Mouse (Mus musculus) spleen, postnatal 14 days (tissue): ENCODE results near the gene Cabp4.

Experiments used
- DNase-seq, 2 experiments: peaks; one replicate each; pipeline ENCODE4 v3.0.0; 2021 to 2022; ENCODE audit warnings: low spot score in 2 of 2

Gene Cabp4

DNA sequence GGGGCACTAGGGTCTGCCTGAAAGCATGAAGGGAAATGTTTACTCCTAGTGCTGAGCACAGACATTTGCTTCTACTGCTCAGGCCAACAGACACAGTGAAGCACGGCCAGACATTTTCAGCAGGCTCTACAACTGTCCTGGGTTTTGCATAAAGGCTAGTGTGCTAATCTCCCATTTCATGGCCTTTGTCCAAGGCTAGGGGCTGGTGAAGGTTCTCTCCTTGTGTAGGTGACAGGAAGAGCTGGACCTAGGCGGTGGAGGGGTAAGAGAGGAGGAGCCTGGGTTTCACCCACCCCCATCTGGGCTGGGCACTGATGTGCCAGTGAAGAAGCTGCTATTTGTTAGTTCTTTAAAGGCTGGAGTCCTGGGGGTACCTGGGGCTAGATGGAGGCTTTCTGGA lies 20.9 kb upstream of the Cabp4 start:
- DNase-seq: no peak

DNA sequence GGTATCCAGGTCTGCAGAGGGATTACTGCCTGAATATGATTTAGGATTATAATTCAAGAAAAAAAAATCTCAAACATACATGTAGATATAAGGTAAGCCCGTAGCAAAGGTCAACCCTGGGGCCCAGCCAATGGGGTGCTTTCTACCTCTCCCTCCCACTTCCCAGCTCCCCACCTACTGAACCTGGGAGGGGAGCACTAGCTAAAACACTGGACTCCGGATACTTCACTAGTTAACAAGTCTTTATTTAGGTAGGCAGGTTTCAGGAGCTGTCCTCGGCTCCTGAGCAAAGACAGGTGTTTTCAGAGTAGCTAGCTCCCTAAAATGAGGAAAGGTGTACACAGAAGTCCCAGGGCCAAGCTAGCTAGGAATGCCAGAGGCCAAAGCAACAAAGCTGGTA lies 20.3 kb upstream of the Cabp4 start:
- no peak for DNase-seq

DNA sequence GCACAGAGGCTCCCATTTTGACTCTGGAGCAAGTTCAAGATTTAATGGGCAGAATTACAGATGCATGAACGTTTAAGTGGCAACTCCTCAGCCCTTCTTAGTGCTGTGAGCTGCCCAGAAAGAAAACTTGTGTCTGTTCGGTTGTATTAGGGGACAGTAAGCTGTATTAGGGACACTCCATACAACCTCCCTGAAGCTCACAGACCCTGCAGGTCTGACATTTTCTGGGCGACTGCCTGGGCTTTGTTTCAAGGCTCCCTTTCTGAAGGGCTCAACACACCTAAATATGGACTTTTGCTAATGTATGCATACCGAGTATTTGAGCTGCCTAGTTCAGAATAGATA lies 19.7 kb upstream of the Cabp4 start:
- DNase-seq: no peak

DNA sequence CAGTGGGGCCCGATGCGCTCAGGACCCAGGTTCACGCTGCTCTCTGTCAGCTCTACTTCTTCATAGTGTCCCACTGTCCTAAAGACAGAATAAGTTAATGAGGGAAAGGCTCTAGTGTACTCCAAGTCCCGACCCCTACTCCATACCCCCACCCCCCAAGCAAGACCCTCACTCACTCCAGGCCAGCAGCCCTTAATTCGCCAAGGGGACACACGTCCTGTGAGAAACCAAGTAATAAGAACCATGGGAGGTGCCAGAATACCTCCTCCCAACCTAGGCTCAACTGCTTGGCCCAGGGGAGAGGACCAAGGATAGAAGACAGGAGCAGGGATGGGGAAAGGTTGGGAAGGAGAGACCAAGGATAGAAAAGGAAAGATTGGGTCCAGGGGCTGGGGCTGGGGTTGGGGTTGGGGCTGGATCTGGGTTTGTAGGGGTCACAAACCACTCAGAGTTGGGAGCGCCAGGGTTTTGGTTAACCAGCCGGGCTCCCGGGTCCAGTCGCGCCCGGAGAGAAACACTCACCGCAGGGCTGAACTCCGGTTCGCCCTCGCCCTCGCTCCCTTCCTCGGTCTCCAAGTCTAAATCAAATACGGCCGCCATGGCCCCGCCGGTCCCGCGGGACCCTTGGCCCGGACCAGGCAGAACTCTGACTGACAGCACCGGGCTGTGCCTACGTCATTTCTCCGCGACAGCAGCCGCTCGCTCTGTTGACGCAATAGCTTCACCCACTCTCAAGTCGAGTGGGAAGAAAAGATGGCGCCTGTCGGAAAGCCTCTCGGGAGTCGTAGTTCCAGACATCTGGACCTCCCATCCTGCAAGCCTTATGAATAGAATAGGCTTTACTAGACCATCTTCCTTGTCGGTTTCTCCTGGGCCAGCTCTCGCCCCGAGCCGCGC lies 19.1 kb upstream of the Cabp4 start, which contains the start of gene Rps6kb2:
Gene Rps6kb2 (minus strand): TSS at position 709 of the 897 bp plus-strand sequence.
- peak; percentile 89 to 94 for DNase-seq

DNA sequence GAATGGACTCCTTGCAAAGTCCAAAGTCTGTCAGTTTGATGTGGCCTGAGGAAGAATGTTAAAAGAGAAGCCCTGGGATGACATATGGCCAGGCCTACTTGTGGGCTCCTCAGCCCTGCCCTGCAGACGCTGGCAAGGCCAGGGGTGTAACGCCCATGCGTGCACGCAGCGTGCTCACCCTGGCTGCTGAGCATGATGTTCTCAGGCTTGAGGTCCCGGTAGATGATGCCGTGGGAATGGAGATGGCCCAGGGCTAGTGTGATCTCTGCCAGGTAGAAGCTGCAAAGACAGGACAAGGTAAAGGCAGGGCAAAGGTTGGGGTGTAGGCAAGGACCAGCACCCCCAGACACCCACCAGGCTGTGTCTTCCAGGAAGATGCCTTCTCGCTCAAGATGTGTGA lies 15.2 kb upstream of the Cabp4 start:
- DNase-seq: no peak

DNA sequence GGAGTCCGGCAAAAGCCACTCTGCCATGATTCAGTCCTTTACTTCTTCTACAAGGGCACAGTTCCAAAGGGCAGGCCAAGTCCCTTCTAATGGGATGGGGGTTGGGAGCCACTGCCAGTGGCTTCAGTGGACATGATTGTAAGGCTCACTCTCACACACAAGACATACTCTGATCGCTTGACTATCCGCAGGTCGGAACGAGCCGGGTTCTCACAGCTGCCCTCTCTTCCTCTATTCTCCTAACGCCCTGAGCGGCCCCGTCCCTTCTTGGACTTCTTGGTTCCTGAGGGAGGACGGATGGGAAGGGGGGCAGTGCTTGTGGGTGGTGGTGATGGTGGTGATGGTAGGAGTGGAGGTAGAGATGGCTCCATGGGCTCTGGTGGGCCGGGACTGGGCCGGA lies 12.9 kb upstream of the Cabp4 start:
- no peak for DNase-seq

DNA sequence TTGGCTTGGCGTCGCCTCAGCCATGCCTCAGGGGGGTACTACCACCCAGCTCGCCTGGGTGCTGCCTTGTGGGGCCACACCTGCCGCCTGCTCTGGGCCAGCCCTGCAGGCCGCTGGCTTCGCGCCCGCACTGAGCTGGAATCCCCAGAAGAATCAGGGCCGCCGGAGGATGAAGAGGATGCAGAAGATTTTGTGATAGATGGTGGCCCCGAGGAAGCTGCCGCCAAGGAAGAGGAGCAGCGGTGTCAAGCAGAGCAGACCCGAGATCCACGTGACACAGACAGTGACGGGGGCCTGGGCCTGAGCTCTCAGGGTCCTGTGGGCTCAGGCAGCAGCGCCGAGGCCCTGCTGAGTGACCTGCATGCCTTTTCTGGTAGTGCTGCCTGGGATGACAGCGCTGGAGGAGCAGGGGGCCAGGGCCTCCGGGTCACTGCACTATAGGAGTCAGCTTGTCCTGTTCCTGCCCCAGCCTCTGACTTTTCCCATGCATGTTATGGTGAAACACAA lies 12.3 kb upstream of the Cabp4 start:
- DNase-seq: no peak

DNA sequence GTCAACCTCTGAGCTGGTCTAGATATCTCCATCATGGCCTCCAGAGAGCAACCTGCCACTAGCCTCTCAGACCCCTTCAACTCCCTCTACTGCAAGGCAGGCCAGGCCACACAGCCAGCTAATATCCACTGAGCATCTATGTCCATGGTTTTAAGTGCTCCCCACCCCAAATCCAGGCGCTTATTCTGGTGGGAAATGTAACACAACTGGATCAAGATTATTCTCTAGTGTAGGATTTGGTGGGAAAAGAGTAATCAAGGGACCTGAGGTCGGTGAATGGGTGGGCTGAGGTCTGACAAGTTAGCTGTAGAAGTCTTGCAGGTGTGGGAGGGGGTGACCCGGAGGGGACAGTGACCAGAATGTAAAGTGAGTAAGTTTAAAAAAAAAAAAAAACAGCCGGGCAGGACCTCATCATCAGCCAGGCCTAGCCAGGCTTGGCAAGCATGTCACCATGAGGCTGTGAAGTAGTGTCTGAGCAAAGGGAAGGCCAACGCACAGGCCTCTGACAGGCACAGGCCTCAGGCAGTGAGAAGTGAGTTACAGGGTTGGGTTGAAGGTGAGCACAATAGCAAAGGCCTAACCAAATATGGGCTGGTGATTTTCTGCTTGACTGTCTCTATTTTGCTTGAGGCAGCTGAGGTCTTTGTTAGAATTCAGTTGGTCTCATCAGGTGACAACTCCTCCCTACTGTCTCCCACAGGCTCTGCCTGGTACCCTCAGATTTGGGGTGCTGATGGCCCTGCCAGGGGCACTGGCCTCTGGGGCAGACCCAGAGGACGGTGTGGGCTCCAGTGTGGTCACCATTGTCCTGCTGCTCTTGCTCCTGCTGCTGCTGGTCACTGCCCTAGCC lies 11.6 kb upstream of the Cabp4 start:
- peak in 1 of 2 experiments; percentile 32 for DNase-seq

DNA sequence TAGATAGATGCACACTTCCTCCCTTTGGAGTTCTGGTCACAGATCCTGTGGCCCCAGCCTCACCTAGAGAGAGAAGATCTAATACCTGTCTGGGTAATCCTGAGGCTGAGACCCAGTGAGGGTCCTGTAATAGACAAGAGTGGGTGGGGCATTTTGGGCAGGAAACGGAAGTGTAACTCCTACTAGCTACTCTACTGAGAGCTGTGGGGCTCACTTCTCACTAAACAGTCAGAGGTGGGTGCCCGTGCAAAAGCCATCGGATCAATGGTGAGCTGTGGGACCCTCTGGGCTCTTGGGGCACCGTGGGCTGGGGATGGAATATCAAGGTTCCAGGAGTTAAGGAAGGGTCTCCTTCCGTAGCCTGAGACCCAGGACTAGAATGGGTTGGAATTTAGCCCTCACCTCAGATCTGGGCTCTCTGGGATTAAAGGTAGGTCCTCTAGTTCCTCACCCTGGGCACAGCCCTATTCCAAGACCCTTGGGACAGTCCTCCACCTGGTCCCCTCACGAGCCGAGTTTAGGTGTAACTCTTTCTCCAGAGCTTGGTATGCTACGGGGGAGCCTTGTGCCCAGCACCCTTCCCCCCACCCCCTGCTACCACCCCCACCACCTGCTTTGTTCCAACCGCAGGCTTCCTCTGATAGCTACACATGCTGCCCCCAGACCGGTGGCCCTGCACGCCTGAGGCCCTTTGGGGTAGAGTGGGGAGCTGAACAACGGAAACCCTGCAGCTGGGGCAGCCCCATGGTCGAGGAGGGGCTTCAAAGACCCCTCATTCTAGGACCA lies 10.8 kb upstream of the Cabp4 start:
- peak; percentile 46 to 58 for DNase-seq

DNA sequence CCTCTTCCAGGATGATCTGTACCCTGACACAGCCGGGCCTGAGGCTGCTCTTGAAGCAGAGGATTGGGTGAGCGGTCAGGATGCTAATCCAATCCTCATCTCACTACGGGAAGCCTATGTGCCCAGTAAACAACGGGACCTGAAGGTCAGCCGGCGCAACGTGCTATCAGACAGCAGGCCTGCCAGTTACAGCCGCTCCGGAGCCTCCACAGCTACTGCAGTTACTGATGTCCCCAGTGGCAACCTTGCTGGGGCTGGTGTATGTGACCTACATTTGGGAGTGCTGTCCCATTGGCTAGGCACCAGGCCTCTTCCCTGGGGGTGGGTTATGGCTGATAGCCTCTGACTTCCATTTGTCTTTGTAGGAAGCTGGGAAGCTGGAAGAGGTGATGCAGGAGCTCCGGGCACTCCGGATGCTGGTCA lies 9.4 kb upstream of the Cabp4 start, which contains the start of gene Ptprcap:
Gene Ptprcap (plus strand): TSS at position 373 of the 423 bp plus-strand sequence.
- DNase-seq: no peak

DNA sequence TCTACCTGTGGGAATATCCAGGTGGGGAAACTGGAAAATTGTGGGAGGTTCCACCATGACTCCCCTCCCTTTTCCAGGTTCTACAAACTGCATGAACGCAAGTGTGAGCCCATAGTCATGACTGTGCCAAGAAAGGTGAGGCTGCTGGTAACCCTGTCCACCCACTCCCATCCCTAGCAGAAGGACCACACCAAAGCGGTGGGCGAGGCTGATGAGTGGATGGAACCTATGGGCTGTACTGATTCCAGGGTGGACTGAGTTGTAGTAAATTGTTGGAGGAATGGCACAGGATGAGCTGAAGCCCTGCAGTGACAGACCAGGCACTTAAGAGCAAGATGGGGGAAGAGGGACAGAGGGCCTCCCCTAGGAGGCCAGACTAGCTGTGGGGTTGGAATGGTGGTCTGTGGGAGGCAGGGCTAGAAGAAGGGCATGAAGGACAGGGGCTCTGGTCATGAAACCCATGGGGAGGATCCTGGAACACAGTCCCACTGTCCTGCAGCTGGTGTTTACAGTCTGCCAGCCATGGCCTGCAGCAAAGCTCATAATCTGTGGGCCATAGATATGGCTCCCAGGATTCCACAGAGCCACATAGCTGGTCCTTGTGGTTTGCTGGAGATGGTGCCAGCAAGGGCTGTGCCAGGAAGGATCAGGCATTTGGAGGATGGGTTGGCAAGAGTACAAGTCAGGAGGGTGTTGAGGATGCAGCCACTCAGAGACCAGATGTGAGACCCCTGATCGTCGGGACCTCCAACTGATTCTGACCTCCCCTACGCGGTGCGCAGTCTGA lies 8.8 kb upstream of the Cabp4 start:
- DNase-seq: no peak

DNA sequence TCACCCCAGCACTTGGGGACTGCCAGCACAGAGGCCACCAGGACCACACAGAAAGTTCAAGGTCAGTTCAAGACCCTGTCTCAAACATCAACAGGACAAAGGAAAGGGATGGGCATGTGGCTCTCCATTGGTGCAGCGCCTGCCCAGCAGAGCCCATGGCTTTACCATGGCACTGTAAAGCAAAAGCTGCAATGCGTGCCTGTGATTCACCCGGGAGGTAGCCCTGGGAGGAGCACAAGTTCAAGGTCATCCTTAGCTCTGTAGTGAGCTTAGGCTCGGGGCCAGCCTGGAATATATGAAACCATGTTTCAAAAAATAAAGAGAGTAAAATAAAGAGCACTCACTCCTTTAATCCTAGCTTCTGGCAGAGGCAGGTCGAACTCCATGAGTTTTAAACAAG lies 8.1 kb upstream of the Cabp4 start:
- no peak for DNase-seq

DNA sequence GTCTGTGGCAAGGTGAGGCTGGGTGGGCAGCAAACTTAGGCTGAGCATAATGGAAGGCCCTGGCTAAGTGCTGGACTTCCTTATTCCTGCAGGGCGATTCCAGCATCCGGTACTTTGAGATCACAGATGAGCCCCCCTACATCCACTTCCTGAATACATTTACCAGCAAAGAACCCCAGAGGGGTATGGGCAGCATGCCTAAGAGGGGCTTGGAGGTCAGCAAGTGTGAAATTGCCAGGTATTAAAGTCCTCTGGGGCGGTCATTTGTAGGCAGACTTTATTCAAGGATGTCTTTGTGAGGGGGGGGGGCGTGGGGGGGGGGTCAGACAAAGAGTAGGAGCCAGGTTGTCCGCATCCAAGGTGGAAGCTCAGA lies 7.6 kb upstream of the Cabp4 start:
- no peak for DNase-seq

DNA sequence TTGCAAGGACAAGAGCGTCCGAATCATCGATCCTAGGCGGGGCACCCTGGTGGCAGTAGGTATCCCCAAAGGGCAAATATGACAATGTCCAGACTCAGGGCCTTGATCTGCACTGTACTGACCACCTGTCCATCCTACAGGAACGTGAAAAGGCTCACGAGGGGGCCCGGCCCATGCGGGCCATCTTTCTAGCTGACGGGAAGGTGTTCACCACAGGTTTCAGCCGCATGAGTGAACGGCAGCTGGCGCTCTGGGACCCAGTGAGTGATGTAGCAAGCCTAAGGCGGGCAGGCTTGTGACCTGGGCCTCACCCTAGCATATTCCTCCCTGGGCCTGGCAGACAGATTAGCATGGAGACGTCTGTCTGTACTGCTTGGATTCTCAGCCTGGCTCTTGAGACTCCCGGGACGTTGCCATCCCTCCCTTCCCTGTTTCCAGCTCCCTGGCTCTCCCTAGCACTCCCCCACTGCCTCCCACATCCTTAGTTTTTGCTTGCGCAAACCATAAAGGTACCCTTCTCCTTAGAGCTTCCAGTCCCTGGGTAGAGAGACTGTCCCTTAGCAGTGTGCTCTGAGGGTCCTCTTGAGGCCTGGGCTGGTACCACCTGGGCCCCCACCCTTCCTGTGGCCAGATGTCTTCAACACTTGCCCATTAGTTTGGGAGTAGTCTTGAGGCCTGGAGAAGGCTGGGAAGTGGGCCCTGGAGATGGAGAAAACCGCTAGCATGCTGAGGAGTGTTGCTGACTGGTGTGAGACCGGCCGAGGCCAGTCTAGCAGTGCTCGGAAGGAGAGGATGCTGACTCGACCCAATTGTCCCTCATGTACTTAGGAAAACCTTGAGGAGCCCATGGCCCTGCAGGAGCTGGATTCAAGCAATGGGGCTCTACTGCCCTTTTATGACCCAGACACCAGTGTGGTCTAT lies 7.0 kb upstream of the Cabp4 start:
- no peak for DNase-seq

DNA sequence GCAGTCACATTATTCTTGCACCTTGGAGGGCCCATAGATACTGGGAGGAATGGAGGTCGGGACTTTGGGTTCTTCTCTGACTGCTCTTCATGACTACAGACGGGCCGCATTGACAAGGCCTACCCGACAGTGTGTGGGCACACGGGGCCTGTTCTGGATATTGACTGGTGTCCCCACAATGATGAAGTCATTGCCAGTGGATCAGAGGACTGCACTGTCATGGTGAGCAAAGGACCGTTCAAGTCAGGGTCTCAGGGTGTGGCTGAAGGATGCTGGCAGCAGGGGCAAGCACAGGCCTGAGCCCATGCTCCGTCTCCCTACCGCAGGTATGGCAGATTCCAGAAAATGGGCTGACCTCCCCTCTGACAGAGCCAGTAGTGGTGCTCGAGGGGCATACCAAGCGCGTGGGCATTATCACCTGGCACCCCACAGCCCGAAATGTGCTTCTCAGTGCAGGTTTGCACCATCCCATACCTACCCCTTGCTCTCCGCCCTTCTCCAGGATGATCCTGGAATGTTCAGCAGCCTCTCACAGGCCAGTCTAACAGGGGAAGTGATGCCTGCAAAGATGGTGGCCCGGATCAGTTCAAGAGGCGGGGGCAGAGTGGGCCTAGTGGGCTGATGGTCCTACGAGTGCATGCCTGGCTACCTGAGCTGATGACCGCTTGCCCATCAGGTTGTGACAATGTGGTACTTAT lies 6.1 kb upstream of the Cabp4 start:
- no peak for DNase-seq

DNA sequence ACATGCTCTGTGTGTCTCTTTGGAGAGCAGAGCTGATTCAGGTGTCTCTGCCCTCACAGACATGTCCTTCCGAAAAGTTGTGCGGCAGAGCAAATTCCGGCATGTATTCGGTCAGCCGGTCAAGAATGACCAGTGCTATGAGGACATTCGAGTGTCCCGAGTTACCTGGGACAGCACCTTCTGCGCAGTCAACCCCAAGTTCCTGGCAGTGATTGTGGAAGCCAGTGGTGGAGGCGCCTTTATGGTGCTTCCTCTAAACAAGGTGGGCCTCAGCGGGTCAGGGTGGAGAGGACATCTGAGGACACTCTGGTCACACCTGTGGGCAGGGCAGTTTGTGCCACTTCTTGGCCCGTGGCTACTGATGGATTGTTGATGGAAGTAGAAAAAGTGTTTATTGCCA lies 5.5 kb upstream of the Cabp4 start:
- DNase-seq: no peak

DNA sequence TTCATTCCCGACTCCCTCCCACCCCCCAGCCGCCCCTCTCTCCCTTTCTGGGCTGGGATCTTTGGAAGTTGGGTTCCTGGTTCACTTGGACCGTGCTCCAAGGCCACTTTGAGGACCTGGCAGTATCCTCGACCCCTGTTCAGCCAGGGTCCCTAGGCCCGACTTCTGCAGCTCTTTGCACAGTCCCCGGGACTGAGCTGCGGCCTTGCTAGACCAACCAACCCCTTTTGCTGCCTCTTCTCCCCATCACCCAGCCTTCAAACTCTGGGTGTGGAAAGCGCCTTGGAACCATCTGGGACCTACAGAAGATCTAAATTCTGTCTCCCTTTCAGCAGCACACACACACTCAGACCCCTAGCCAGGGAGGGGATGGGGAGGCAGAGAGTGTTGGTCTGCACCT lies 5.0 kb upstream of the Cabp4 start:
- DNase-seq: no peak

DNA sequence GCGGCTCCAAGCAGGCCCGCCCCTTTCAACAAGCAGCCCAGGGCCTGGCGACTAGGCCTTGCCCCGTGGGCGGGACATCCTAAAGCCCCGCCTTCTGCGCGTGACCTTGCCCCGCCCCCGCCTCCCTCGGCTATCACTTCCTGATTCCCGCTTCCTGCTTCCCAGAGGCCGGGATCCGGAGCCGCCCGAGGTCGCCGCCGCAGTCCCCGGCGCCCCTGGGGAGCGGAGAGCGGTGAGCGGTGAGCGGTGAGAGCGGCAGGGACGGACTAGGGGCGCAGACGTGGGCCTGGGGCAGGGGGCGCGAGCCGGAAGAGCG lies 4.6 kb upstream of the Cabp4 start, which contains the start of gene Coro1b:
Gene Coro1b (plus strand): TSS at position 129 of the 316 bp plus-strand sequence.
- peak; percentile 87 to 93 for DNase-seq

DNA sequence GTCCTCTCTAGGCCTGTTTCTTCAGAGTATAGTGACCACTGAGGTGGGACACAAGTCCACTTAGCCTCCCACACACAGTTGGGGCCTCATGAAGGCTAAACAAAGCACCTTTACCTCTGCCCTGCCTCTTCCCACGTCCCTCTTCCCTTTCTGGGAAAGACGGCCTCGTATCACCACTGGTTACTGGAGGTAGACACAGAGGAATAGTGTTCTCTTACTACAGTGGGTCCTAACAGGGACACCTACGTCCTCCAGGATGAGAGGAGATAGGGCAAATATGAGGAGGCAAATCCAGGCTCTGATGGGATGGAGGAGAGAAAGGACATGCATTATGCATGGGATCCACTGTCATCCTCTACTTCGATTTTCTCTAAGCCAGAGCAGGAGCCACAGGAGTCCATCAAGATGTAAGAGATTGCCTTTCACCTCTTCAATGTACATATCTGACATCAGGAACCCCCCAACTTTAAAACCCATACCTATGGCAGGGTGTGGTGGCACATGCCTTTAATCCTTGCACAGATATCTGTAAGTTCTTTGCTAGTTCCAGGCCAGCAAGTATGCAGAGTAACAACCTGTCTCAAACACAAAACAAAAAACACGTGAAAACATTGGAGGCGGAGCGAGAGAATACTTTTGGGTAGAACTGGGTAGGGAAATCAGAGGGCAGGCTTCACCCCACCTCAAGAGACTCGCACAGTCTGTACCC lies 4.1 kb upstream of the Cabp4 start:
- DNase-seq: no peak
